Mouse (Mus musculus): ENCODE data around the gene Gabrb2.

- TF ChIP-seq POLR2A (IDR thresholded peaks at IDR 0.05; ENCODE audit: borderline replicate concordance, low read depth, low read length) (no peak), CTCF (IDR thresholded peaks at IDR 0.05; ENCODE audit: low read depth, low read length) (no peak)
These were observed 29.4 kb downstream of the Gabrb2 start for GRCm38 (mm10) chr11:42448929-42449328.

All from bone marrow macrophage, adult 2 months (primary cell).